Comparison of ENCODE assay signal across 8 mouse cellular contexts in genomic region chr8:120126357-120127161, GRCm38 (mm10). TPM values are rescaled to one million over a fixed set of nuclear protein-coding genes. Genes with fewer than 3 reads are reported as not detected.
A peak's percentile ranks its signal among the peaks of the same experiment; 100 is the strongest.
DNase-seq lines count a peak whose midpoint lies in the region; ATAC-seq and TF ChIP-seq lines count a peak whose summit lies in the region.

No protein-coding gene starts in this region.

- 28% methylated on average over 14 of the region's 14 CpGs for WGBS in intestine, embryonic 16.5 days
- 17% methylated on average over 14 of the region's 14 CpGs for WGBS in lung, postnatal 0 days

- peak; percentile 55 to 87 for DNase-seq in adrenal gland, adult (ENCODE audit: inconsistent age in 2 of 2, low spot score in 1 of 2)
- no peak for DNase-seq in adrenal gland, adult 18-20 months (ENCODE audit: low spot score in 2 of 2)
- peak; percentile 51 for DNase-seq in adrenal gland, postnatal 10 days
- peak; percentile 73 for DNase-seq in lung, postnatal 0 days (ENCODE audit: low spot score)
- DNase-seq in layer of hippocampus, postnatal 25 days (ENCODE audit: extremely low spot score in 1 of 2, low spot score in 1 of 2), result no peak
- DNase-seq in layer of hippocampus, postnatal 10 days (ENCODE audit: low spot score in 2 of 2), result no peak
- DNase-seq in frontal cortex, postnatal 10 days (ENCODE audit: low spot score in 2 of 2), result no peak

- peak overlapping the region; percentile 54 for H3K27ac ChIP-seq in intestine, embryonic 16.5 days (ENCODE audit: low read length)
- H3K27ac ChIP-seq in lung, postnatal 0 days (ENCODE audit: low read length), result peak overlapping the region; percentile 63

- no peak for TF ChIP-seq CTCF in lung, postnatal 0 days (IDR thresholded peaks at IDR 0.05)

- H3K9ac ChIP-seq in intestine, embryonic 16.5 days (ENCODE audit: low read depth, low read length), result no peak overlapping the region
- H3K9ac ChIP-seq in lung, postnatal 0 days (replicated peaks; ENCODE audit: low read depth), result no peak overlapping the region

- no peaks in the 10 kb centered on the region for H3K36me3 ChIP-seq in intestine, embryonic 16.5 days (ENCODE audit: control insufficient read depth, insufficient read depth, low read length)
- no peaks in the 10 kb centered on the region for H3K36me3 ChIP-seq in lung, postnatal 0 days (ENCODE audit: insufficient read depth, low read length)

- no peaks in the 10 kb centered on the region for H3K9me3 ChIP-seq in intestine, embryonic 16.5 days (ENCODE audit: control insufficient read depth, low read length)
- no peaks in the 10 kb centered on the region for H3K9me3 ChIP-seq in lung, postnatal 0 days (ENCODE audit: low read length)

- no peak overlapping the region for H3K4me2 ChIP-seq in intestine, embryonic 16.5 days (ENCODE audit: low read depth, low read length)
- no peak overlapping the region for H3K4me2 ChIP-seq in lung, postnatal 0 days (replicated peaks; ENCODE audit: low read depth, low read length)

- peaks cover 22% of the 10 kb centered on the region for H3K4me1 ChIP-seq in intestine, embryonic 16.5 days (ENCODE audit: control insufficient read depth, insufficient read depth, low read length)
- H3K4me1 ChIP-seq in lung, postnatal 0 days (ENCODE audit: insufficient read depth, low read depth, low read length), result no peaks in the 10 kb centered on the region

- TF ChIP-seq EP300 in lung, postnatal 0 days (IDR thresholded peaks at IDR 0.05), result peak; percentile 61

- no peak overlapping the region for H3K4me3 ChIP-seq in intestine, embryonic 16.5 days (ENCODE audit: low read length)
- no peak overlapping the region for H3K4me3 ChIP-seq in lung, postnatal 0 days (ENCODE audit: low read depth, low read length)

- ATAC-seq in intestine, embryonic 16.5 days, result peak; percentile 36
- ATAC-seq in lung, postnatal 0 days, result peak; percentile 90

- H3K27me3 ChIP-seq in intestine, embryonic 16.5 days (replicated peaks; ENCODE audit: control insufficient read depth, insufficient read depth, low read length), result no peaks in the 10 kb centered on the region
- H3K27me3 ChIP-seq in lung, postnatal 0 days (replicated peaks; ENCODE audit: insufficient read depth, low read length), result no peaks in the 10 kb centered on the region; the same call in none of the 2 replicates

RNA-seq across cellular contexts. Expression of gene 6430548M08Rik, which starts 12.6 kb away (rescaled TPM):
- total RNA-seq in adrenal gland, adult 18-20 months (2021), result 100 to 1,000 TPM in 1 of 2 experiments, 10 to 100 TPM in 1; 60.5 to 130 TPM
- 10 to 100 TPM; 39.7 to 41.9 TPM for total RNA-seq in adrenal gland, postnatal 10 days (2021)
- 4.6 and 5.1 TPM in 2 replicates for polyA plus RNA-seq in intestine, embryonic 16.5 days (2015; fragmentation: Nextera tagmentation; extraction: Ambion mirVana)
- 16.3 and 16.6 TPM in 2 replicates for polyA plus RNA-seq in lung, postnatal 0 days (2015; fragmentation: Nextera tagmentation; extraction: Ambion mirVana)
- 100 to 1,000 TPM; 151 to 168 TPM for total RNA-seq in layer of hippocampus, postnatal 25 days (2021)
- total RNA-seq in layer of hippocampus, postnatal 10 days (2021), result 10 to 100 TPM; 76.5 to 86.8 TPM

RNA-seq across cellular contexts. Expression of gene Zdhhc7, which starts 25.3 kb away (rescaled TPM):
- total RNA-seq in adrenal gland, adult 18-20 months (2021), result 10 to 100 TPM; 39.5 to 57.7 TPM
- total RNA-seq in adrenal gland, postnatal 10 days (2021), result 10 to 100 TPM; 43.2 to 44.8 TPM
- 40.5 and 44.7 TPM in 2 replicates for polyA plus RNA-seq in intestine, embryonic 16.5 days (2015; fragmentation: Nextera tagmentation; extraction: Ambion mirVana)
- polyA plus RNA-seq in lung, postnatal 0 days (2015; fragmentation: Nextera tagmentation; extraction: Ambion mirVana), result 31.0 and 33.0 TPM in 2 replicates
- 10 to 100 TPM; 36.5 to 40.0 TPM for total RNA-seq in layer of hippocampus, postnatal 25 days (2021)
- 10 to 100 TPM; 37.7 to 40.4 TPM for total RNA-seq in layer of hippocampus, postnatal 10 days (2021)

RNA-seq across cellular contexts. Expression of gene Fam92b, which starts 50.7 kb away (rescaled TPM):
- total RNA-seq in adrenal gland, adult 18-20 months (2021), result 1 to 10 TPM in 1 of 2 experiments, under 1 TPM in 1; 0.70 to 1.6 TPM
- 1 to 10 TPM in 1 of 2 experiments, under 1 TPM in 1; 0.90 to 1.4 TPM for total RNA-seq in adrenal gland, postnatal 10 days (2021)
- polyA plus RNA-seq in intestine, embryonic 16.5 days (2015; fragmentation: Nextera tagmentation; extraction: Ambion mirVana), result 0.55 and 0.67 TPM in 2 replicates
- polyA plus RNA-seq in lung, postnatal 0 days (2015; fragmentation: Nextera tagmentation; extraction: Ambion mirVana), result 3.9 and 6.5 TPM in 2 replicates
- under 1 TPM; 0.61 to 0.71 TPM for total RNA-seq in layer of hippocampus, postnatal 25 days (2021)
- not detected for total RNA-seq in layer of hippocampus, postnatal 10 days (2021)

Comparison
In these comparisons a context has a peak if more than half of its experiments do, and no peak if none do; other contexts are left out.
1. DNase-seq: peak in adrenal gland, adult (2 of 2), adrenal gland, postnatal 10 days (single experiment) and lung, postnatal 0 days (single experiment); none in adrenal gland, adult 18-20 months (0 of 2), layer of hippocampus, postnatal 25 days (0 of 2), layer of hippocampus, postnatal 10 days (0 of 2) and frontal cortex, postnatal 10 days (0 of 2).